Mouse (Mus musculus) limb, embryonic 14.5 days (tissue): ENCODE results near the gene Ahdc1. TPM values are rescaled to one million over a fixed set of nuclear protein-coding genes. Genes with fewer than 3 reads are reported as not detected.

Experiments used
- ATAC-seq: fragments of 200-750 bp; cut with Nextera tagmentation; 2 replicates; pipeline ENCODE4 v1.8.0; 2017; ENCODE audit warnings: low read depth, moderate number of reproducible peaks, moderate TSS enrichment; ENCODE audit not compliant: low FRiP score
- DNase-seq: peaks from one replicate; pipeline ENCODE4 v3.0.0-alpha.2; 2015; ENCODE audit warnings: low spot score
- H3K27ac ChIP-seq: fragments of 300-500 bp; sonication (generic); replicated peaks from 2 replicates; pipeline ENCODE4 v1.5.1; 2014; ENCODE audit warnings: low read depth, mild to moderate bottlenecking, low read length, moderate library complexity, mixed read lengths
- H3K27me3 ChIP-seq: fragments of 300-500 bp; sonication (generic); 2 replicates; pipeline ENCODE4 v1.6.1; 2014; ENCODE audit warnings: low read length, mixed read lengths; ENCODE audit not compliant: control insufficient read depth, insufficient read depth
- H3K36me3 ChIP-seq: fragments of 300-500 bp; sonication (generic); 2 replicates; pipeline ENCODE4 v1.6.1; 2014; ENCODE audit warnings: mild to moderate bottlenecking, low read length, moderate library complexity, mixed read lengths; ENCODE audit not compliant: control insufficient read depth, insufficient read depth
- H3K4me1 ChIP-seq: fragments of 300-500 bp; sonication (generic); 2 replicates; pipeline ENCODE4 v1.6.1; 2014; ENCODE audit warnings: antibody characterized with exemption, low read length, mixed read lengths; ENCODE audit not compliant: control insufficient read depth, insufficient read depth
- H3K4me2 ChIP-seq: fragments of 300-500 bp; sonication (generic); replicated peaks from 2 replicates; pipeline ENCODE4 v1.6.1; 2014; ENCODE audit warnings: low read depth, mild to moderate bottlenecking, low read length, moderate library complexity; ENCODE audit not compliant: severe bottlenecking
- H3K4me3 ChIP-seq: fragments of 300-500 bp; sonication (generic); replicated peaks from 2 replicates; pipeline ENCODE4 v1.5.1; 2014; ENCODE audit warnings: low read length
- H3K9ac ChIP-seq: fragments of 300-500 bp; sonication (generic); 2 replicates; pipeline ENCODE4 v1.6.1; 2014; ENCODE audit warnings: mild to moderate bottlenecking, low read depth, low read length, moderate library complexity; ENCODE audit not compliant: severe bottlenecking
- H3K9me3 ChIP-seq: fragments of 300-500 bp; sonication (generic); 2 replicates; pipeline ENCODE4 v1.6.1; 2016; ENCODE audit warnings: low read length; ENCODE audit not compliant: control insufficient read depth
- POLR2A ChIP-seq: fragments of 200-500 bp; IDR thresholded peaks from 2 replicates; pipeline ENCODE4 v1.8.0; 2012; ENCODE audit warnings: inconsistent platforms, mild to moderate bottlenecking, moderate library complexity, borderline replicate concordance; ENCODE audit not compliant: insufficient read depth, insufficient read length; ENCODE audit errors: extremely low read depth
- WGBS: fragments of 180-500 bp; shearing (Covaris S2); extraction: QIAGEN DNeasy Blood & Tissue Kit; methylation state at CpG from one replicate; pipeline ENCODE4 v1.1.7; 2014; 5-methylcytosine and 5-hydroxymethylcytosine counted together
- polyA plus RNA-seq, 2 experiments: library from polyadenylated mRNA; depleted of rRNA in 1 of 2; stranded (reverse) in 1 of 2; unstranded in 1 of 2; fragments of >200 nt; fragmentation: Nextera tagmentation in 1 of 2; extraction: Ambion mirVana in 1 of 2; gene quantifications; 2 replicates each; pipeline versions ENCODE4 v1.2.1 to v1.2.3; 2012 to 2014

Ahdc1 gene
- polyA plus RNA-seq, 2 experiments = 12.9 to 29.6 TPM

GRCm38 (mm10) chr4:133115721-133116429, 104.8 kb downstream of the Ahdc1 start:
- no peaks in the 10 kb centered on the region for H3K27me3 ChIP-seq
- ATAC-seq (no peak), DNase-seq (no peak)
- TF ChIP-seq POLR2A = no peak
- no peak overlapping the region for H3K27ac ChIP-seq
- H3K4me2 ChIP-seq = no peak overlapping the region
- WGBS = 71% methylated on average over 14 of the region's 14 CpGs
- H3K9ac ChIP-seq = no peak overlapping the region
- no peaks in the 10 kb centered on the region for H3K36me3 ChIP-seq
- peaks cover 30% of the 10 kb centered on the region for H3K4me1 ChIP-seq
- H3K9me3 ChIP-seq = no peaks in the 10 kb centered on the region
- no peak overlapping the region for H3K4me3 ChIP-seq

DNA sequence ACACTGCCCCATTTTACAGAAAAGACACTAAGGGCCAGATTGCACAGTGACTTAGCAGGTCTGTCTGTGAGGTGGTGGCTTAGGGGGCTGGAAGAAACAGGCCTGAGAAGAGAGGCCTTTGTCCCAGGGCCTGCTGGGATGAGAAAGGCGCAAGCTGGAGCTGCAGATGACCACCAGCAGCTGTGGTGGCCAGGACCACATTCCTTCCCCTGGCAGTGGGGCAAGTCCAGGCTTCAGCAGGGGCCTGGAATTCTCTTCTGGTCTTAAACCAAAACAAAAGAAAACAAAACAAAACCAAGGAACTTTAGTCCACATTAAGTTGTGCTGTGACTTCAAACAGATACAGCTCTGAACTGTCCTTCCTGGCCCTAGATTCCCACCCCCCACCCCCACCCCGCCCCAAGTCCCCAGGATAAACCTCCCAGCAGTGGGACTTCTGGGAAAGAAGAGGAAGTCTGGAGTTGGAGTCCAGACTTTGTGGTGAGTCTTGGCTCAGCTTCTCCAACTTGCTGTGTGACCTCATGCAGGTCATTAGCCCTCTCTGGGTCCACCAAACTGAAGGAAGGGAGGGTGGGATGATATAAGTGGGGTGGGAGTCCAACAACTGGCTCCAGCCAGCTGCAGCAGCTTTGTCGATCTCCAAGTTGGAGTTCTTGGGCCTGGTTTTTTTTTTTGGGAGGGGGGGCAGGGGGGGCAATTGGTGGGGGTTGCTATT, 105.9 kb downstream of the Ahdc1 start:
- TF ChIP-seq POLR2A = no peak
- WGBS = 35% methylated on average over 3 of the region's 3 CpGs
- H3K9me3 ChIP-seq = no peaks in the 10 kb centered on the region
- ATAC-seq = peak; percentile 16; the same call in 1 of the 2 replicates
- H3K27ac ChIP-seq = peak overlapping the region; percentile 89
- DNase-seq = peak; percentile 47
- no peaks in the 10 kb centered on the region for H3K36me3 ChIP-seq
- H3K9ac ChIP-seq = peak overlapping the region; percentile 31; the same call in 1 of the 2 replicates
- H3K27me3 ChIP-seq = no peaks in the 10 kb centered on the region
- peak overlapping the region; percentile 37 for H3K4me2 ChIP-seq
- peaks cover 31% of the 10 kb centered on the region for H3K4me1 ChIP-seq
- no peak overlapping the region for H3K4me3 ChIP-seq

GRCm38 (mm10) chr4:133117556-133118411, 106.7 kb downstream of the Ahdc1 start:
- Histone ChIP-seq H3K36me3 (no peaks in the 10 kb centered on the region), H3K9me3 (no peaks in the 10 kb centered on the region), H3K4me3 (peak overlapping the region; percentile 14; the same call in 1 of the 2 replicates), H3K27ac (peak overlapping the region; percentile 89), H3K9ac (peak overlapping the region; percentile 8; the same call in 1 of the 2 replicates), H3K4me2 (peak overlapping the region; percentile 37), H3K27me3 (no peaks in the 10 kb centered on the region), H3K4me1 (peaks cover 28% of the 10 kb centered on the region)
- WGBS = 9% methylated on average over 16 of the region's 18 CpGs
- ATAC-seq = peak; percentile 75
- peak; percentile 90 for DNase-seq
- no peak for TF ChIP-seq POLR2A

- H3K9ac ChIP-seq = no peak overlapping the region
- H3K4me1 ChIP-seq = peaks cover 28% of the 10 kb centered on the region
- no peak overlapping the region for H3K4me2 ChIP-seq
- H3K27me3 ChIP-seq = no peaks in the 10 kb centered on the region
- H3K4me3 ChIP-seq = no peak overlapping the region
- TF ChIP-seq POLR2A = no peak
- no peaks in the 10 kb centered on the region for H3K36me3 ChIP-seq
- ATAC-seq (no peak), DNase-seq (no peak)
- WGBS = 90% methylated on average over 6 of the region's 6 CpGs
- H3K27ac ChIP-seq = no peak overlapping the region
- H3K9me3 ChIP-seq = no peaks in the 10 kb centered on the region
Observed at GRCm38 (mm10) chr4:133118775-133119375, 107.8 kb downstream of the Ahdc1 start.
